Mouse (Mus musculus) MEL (cell line): ENCODE results near the gene Fam222b.

ENCODE experiments used
- BHLHE40 ChIP-seq: IDR thresholded peaks from 2 replicates; pipeline ENCODE4 v1.6.1; 2012; ENCODE audit warnings: low read depth, mild to moderate bottlenecking, inconsistent platforms, low read length, improper control_type of control experiment, borderline replicate concordance
- CHD2 ChIP-seq: IDR thresholded peaks from 2 replicates; pipeline ENCODE4 v1.6.1; 2011; ENCODE audit warnings: low read length, improper control_type of control experiment
- CTCF ChIP-seq, 3 experiments: IDR thresholded peaks in 2 of 3; conservative IDR thresholded peaks in 1 of 3; 2 replicates each; pipeline ENCODE4 v1.5.1; 2011 to 2012; ENCODE audit warnings: low read length in 3 of 3, low read depth in 2 of 3, mild to moderate bottlenecking in 2 of 3, improper control_type of control experiment in 1 of 3, inconsistent platforms in 1 of 3, mixed read lengths in 1 of 3, moderate library complexity in 1 of 3; ENCODE audit not compliant: control insufficient read depth in 1 of 3, insufficient read depth in 1 of 3, poor library complexity in 1 of 3, severe bottlenecking in 1 of 3
- EP300 ChIP-seq, 2 experiments: IDR thresholded peaks; 2 replicates each; pipeline ENCODE4 v1.6.1; 2011; ENCODE audit warnings: improper control_type of control experiment in 2 of 2, low read length in 2 of 2, low read depth in 1 of 2, mild to moderate bottlenecking in 1 of 2
- GATA1 ChIP-seq: IDR thresholded peaks from 2 replicates; pipeline ENCODE4 v1.6.1; 2011; ENCODE audit warnings: low read depth, low read length, improper control_type of control experiment
- HCFC1 ChIP-seq: IDR thresholded peaks from 2 replicates; pipeline ENCODE4 v1.6.1; 2012; ENCODE audit warnings: low read depth, mild to moderate bottlenecking, inconsistent platforms, low read length, improper control_type of control experiment, moderate library complexity
- MAFK ChIP-seq: IDR thresholded peaks from 2 replicates; pipeline ENCODE4 v1.6.1; 2011; ENCODE audit warnings: low read depth, mild to moderate bottlenecking, low read length, improper control_type of control experiment, borderline replicate concordance
- MXI1 ChIP-seq: IDR thresholded peaks from 2 replicates; pipeline ENCODE4 v1.6.1; 2011; ENCODE audit warnings: mild to moderate bottlenecking, low read depth, low read length, improper control_type of control experiment
- MYB ChIP-seq: IDR thresholded peaks from 2 replicates; pipeline ENCODE4 v1.6.1; 2011; ENCODE audit warnings: mild to moderate bottlenecking, low read depth, low read length, improper control_type of control experiment
- POLR2A ChIP-seq, 2 experiments: IDR thresholded peaks; 2 replicates each; pipeline ENCODE4 v1.6.1; 2011 to 2012; ENCODE audit warnings: low read length in 2 of 2, mild to moderate bottlenecking in 2 of 2, control low read depth in 1 of 2, improper control_type of control experiment in 1 of 2, low read depth in 1 of 2, moderate library complexity in 1 of 2; ENCODE audit not compliant: control insufficient read depth in 1 of 2, insufficient read depth in 1 of 2, poor library complexity in 1 of 2
- TAL1 ChIP-seq: IDR thresholded peaks from 2 replicates; pipeline ENCODE4 v1.6.1; 2012; ENCODE audit warnings: mild to moderate bottlenecking, inconsistent platforms, low read length, moderate library complexity, mixed read lengths

- TF ChIP-seq HCFC1: peak; percentile 71; the same call in 1 of the 2 replicates
- no peak for TF ChIP-seq TAL1
- TF ChIP-seq POLR2A (IDR thresholded peaks at IDR 0.05; ENCODE audit: control insufficient read depth in 1 of 2, insufficient read depth in 1 of 2, low read depth in 1 of 2, low read length in 2 of 2, poor library complexity in 1 of 2): peak; percentile 34 to 53; a peak in 2 of 4 replicates
- peak; percentile 85; the same call in 1 of the 2 replicates for TF ChIP-seq MXI1
- no peak for TF ChIP-seq CTCF (IDR thresholded peaks at IDR 0.05 in 2 of 3, conservative IDR thresholded peaks at IDR 0.05 in 1 of 3; ENCODE audit: control insufficient read depth in 1 of 3, insufficient read depth in 1 of 3, low read depth in 2 of 3, low read length in 3 of 3, poor library complexity in 1 of 3, severe bottlenecking in 1 of 3)
- no peak for TF ChIP-seq GATA1
- TF ChIP-seq CHD2: peak; percentile 77
- peak; percentile 47; the same call in 1 of the 2 replicates for TF ChIP-seq BHLHE40
- no peak for TF ChIP-seq MYB
- TF ChIP-seq EP300 (IDR thresholded peaks at IDR 0.05; ENCODE audit: low read depth in 1 of 2, low read length in 2 of 2): peak in 1 of 2 experiments; percentile 42; a peak in 1 of 4 replicates
- no peak for TF ChIP-seq MAFK
These were observed 84.5 kb downstream of the Fam222b start for GRCm38 (mm10) chr11:78178859-78179437.
